Mouse (Mus musculus) skeletal muscle tissue, adult 2 months (tissue): ENCODE results near the gene Elmod3.
A peak's percentile ranks its signal among the peaks of the same experiment; 100 is the strongest.

Experiments used
- DNase-seq: peaks from one replicate; pipeline ENCODE4 v3.0.0-alpha.2; 2012; ENCODE audit warnings: low read depth, low spot score

Gene Elmod3

DNA sequence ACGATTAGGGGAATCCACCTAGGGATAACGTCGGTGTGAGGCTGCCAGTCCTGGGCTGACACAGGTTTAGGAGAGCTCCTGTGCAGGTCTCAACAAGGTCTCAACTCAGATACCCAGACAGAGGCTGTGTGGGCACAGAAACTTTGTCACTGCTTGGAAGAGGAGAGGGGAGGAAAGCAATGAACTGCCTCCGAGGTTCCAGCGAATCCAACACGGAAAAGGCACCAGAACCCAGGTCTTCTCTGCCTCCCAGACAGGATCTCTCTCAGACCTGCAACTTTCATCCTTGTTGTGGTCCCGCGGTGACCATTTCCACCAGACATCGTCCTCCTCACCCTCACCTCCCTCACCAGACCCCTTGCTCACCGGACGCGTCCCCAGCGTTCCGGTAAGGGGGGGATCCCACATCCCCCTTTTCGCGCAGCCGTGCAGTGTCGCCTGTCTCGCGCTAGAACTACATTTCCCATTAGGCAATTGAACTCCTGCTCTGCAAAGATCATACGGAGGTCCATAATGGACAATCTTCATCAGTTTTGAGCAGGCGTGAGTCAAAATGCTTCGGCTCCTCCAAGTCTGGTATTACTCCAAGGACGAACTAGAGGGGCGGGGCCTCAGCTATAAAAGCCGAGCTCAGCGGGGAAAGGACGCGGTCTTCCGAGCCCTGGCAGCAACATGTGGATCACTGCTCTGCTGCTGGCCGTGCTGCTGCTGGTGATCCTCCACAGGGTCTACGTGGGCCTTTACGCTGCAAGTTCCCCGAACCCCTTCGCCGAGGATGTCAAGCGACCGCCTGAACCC lies at the start of gene Elmod3, which contains the start of gene Retsat:
Gene Elmod3, minus strand, starts transcription at position 458 of the 798 bp plus-strand sequence.
Gene Retsat, plus strand, starts transcription at position 520 of the 798 bp plus-strand sequence.
- peak; percentile 98 for DNase-seq

DNA sequence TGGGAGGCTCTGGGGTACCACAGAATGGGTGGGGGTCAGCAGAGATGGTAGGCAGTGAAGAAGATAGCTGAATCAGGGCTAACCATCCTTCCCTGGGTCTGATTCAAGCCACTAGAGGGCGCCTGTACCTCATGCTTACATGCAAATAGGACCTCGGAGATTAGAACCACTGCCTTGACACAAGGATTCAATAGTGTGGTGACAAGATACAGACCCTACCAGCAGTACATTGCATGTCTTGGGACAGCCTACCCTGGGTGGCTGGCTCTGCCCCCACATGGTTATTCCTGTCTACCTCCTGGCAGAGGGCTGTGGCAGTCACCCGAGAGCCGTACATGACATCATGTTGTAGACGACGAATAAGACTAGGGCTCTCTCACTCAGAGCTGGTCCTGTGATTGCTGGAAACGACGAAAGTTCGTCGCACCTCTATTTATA lies 49.2 kb upstream of the Elmod3 start:
- DNase-seq: peak; percentile 77

DNA sequence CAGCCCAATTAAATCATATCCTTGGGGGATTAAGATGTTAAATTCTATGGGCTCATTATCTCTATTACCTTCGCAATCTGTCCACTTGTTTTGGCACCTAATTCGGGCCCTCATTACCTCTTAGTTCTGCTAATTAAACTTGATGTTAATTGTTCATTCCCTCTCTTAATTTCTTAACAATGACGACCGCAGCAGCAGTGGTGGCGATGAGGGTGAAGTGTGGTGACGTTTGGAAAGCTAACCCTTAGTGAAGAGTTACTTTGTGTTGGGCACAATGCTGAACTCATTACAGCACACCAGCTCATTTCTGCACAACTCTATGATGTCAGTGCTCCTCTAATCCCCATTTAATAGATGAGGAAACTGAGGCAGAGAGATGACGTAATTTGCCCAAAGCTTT lies 47.2 kb upstream of the Elmod3 start:
- DNase-seq: no peak

DNA sequence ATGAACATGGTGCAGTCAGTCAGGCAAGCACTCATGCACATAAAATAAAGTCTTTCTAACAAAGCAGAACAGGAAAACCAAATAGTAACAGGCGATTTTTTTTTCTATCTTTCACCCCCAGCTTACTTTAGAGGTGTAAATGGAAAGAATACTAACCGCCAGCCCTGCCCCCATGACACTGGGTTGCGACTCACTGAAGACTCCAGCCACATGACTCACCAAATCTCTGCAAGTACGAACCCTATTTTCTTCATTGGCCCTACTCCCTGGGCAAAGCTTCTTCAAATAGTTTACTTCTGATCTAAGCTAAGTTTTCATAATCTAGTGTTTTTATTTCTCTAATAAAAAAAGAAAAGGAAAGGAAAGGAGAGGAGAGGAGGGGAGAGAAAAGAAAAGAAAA lies 46.4 kb upstream of the Elmod3 start:
- DNase-seq: peak; percentile 53

DNA sequence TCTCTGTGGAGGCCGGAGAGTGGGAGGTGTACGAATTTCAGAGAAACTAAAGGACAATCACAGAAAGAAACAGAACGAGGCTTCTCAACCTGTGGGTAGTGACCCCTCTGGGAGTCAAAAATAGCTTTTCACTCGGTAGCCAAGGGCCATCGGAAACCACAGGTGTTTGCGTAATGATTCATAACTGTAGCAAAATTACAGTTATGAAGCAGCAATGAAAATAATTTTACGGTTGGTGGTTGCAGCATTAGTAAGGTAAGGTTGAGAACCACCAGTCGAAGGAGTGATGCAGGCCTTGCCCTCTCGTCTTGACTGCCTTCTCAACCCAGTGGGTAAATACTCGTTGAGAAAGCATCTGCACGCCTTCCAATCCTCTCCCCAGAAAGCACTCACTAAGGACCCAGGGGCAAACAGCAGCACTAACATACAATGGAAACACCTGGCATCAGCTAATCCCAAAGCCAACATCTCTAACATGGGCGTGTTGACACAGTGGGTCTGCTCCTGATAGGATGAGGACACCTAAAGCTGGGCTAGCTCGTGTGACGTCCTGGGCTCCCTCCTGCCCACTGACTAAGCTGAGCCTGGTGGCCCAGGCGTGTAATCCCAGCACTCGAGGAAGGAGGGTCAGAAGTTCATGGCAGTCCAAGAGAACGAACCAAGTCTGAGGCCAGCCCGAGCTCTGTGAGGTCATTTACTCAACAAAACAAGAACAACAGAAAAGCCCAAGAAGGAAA lies 43.2 kb upstream of the Elmod3 start:
- no peak for DNase-seq

DNA sequence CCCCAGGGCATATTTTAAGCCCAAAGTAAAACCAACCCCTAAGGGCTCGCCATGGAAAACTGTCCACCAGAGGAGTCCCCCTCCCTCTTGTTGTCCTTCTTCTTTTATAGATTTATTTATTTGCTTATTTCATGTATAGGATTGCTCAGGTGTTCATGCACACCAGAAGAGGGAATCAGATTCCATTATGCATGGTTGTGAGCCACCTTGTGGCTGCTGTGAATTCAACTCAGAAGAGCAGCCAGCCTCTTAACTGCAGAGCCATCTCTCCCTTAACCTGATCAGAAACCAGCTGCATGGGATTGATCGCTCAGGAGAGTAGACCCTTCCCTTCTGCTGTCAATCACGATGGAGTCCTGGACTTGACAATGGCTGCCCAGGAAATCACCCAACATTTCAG lies 38.7 kb upstream of the Elmod3 start:
- DNase-seq: no peak

DNA sequence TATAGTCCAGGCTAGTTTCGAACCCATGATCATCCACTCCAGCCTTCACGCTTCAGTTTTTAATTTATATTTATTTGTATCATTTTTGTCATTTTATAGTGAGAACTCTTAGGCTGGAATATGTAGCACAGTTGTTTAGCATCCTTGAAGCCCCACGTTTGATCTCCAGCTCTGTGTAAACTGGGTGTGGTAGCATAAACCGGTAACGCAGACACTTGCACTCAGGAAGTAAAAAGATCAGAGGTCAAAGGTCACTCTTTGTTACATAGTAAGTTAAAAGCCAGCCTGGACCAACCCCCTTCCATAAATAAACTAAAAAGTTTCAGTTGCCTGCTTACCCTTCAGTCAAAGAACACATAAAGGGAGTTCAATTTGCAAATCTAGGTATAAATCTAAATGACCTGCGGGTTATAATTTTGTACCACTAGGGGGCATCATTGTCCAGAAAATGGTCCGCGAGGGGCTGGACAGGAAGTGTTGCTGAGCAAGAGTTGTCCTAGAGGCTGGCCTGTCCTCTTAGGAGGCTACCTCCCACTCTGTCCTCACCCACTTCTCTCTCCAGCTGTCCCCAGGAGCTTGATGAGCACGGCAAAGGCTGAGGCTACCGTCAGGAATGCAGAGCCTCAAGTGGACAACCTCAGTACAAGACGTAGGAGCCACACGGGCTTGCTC lies 37.7 kb upstream of the Elmod3 start:
- DNase-seq: peak; percentile 75

DNA sequence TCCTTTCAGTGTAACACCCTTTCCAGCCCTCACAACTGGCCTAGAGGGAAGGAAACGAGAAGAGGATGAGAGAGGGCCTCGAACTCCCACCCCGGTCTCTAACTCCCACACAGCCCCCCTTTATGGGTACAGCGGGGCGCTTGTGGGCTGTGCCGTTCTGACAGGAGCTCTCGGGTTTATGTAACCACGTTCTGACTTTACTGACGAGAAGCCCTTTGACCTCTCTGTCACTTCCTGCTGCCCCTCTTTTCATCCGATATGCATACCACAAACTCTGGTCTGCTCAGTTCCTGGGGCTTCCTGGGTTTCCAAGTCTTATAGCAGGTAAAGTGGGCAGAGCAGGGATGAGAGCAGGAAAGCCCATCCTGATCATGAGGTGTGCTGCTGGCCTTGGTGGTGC lies 36.1 kb upstream of the Elmod3 start:
- DNase-seq: no peak

DNA sequence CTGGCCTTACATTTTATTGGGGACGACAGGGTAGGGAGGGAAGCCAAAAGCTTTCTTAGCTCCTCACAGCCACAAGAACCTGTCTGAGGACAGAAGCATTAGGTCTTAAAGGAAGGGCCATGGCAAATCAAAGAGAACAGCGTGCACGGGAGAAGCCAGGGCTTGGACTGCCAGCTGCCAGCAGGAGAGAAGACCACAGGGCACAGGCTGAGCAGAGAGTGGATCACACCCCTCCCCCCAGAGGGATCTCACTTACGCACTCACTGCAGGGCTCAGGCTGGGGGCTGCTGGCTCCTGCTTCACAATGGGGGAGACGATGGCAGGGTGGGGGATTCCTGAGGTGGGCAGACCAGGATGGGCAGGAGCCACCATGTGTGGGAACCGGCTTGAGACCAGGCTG lies 33.5 kb upstream of the Elmod3 start:
- no peak for DNase-seq

DNA sequence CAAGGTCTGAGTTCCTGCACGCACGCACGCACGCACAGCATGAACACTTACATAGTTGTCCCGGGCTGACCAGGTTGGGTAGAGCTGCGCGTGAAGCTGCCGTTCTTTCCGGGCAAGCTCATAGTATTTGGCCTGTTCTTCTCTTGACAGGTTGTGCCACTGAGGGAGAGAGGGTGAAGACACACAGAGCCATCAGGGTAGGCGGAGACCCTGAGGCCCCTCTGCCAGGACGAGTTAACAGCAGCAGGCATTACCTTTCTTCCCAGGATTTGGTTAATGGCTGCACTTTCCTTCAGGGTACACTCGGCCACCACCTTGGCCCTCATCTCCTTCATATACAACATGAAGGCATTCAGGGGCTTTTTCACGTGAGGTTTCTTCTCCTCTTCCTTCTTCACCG lies 32.7 kb upstream of the Elmod3 start:
- DNase-seq: no peak

DNA sequence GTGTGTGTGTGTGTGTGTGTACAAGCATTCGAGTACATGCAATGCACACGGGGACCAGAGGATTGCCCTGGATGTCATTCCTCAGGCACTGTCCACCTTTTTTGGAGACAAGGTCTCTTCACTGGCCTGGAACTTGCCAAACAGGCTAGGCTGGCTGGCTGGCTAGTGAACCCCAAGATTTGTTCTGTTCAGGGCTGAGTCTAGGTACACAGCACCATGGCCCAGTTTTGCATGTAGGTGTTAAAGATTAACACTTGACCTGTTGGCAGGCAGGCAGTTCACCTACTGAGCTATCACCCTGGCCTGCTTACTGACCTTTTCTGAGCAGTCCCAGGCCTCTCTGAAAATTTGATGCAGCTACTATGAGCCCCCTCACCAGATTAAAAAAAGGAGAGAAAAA lies 32.2 kb upstream of the Elmod3 start:
- DNase-seq: no peak

DNA sequence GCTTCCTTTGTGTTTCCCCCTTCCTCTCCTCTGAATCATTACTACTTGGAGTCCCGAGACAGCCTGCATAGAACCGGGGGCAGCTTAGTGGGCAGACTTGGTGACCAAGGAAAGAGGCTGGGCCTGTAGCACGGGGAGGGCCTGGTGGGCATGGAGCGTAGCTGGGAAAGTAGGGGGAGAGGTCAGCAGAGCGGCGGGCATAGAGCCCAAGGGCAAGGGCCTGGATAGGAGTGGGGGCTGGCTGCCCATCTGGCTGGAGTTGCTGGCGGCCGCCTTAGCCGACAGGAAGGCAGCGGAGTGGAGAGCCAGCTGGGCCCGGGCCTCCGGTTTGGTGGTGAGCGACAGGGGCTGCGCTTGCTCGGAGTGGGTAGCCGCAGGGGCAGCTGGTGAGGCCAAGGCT lies 29.1 kb upstream of the Elmod3 start:
- no peak for DNase-seq

DNA sequence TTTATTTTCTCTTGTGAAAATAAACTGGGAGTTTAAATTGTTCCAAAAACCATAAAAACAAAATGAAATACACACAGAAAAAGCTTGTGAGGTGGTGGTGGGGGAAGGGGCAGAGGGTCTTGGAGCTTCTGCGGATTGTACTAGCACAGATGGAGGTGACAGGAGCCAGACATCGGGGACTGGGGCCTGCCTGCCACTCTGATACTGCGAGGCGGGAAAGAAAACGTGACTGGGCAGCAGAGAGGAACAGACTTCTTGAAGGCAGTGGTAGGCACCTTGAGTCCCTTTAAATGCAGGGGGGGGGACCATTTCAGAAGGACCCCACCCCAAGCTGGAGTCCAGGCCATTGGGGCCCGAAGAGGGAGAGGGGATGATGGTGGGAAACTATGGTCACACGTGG lies 28.2 kb upstream of the Elmod3 start:
- no peak for DNase-seq

DNA sequence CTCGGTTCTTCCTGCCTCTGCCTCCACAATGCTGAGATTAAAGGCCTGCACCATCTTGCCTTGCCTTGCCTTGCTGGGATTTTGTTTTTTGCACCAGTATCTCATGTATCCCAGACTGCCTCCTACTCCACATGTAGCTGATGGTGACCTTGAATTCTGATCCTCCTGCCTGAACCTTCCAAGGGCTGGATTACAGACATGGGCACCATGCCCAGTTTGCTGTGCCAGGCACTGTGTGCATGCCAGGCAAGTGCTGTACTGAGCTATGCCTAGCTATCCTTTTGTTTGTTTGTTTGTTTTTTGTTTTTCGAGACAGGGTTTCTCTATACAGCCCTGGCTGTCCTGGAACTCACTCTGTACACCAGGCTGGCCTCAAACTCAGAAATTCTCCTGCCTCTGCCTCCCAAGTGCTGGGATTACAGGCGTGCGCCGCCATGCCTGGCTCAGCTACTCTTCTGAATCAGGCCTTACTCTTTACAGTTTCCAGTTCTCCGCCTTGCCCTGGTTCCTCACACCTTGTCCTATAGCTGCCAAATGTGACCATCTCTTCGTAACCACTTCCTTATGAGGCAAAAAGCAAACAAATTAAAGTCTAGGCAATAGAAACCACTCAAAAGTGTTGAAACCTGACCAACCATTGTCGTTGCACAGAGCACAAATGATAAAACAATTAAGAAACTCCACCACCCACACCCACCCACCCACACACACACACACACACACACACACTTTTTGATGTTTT lies 25.6 kb upstream of the Elmod3 start:
- DNase-seq: peak; percentile 75

DNA sequence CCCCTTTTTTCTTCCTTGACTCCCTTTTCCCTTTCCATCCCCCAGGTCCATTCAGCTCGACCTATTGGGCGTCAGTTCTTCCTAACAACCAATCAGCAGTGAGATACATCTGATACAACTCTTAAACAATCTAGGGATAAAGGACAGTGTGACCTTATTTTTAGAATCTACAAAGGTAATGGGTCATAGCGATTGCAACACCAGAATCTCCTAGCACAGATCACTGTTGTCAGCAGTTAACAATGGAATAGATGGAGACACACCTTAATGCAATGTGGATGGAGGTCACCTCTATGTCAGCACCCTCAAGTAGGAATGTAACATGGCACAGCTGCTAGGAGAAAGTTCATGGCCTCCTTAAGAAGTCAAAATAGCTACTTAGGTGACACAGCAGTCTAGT lies 24.7 kb upstream of the Elmod3 start:
- DNase-seq: no peak

DNA sequence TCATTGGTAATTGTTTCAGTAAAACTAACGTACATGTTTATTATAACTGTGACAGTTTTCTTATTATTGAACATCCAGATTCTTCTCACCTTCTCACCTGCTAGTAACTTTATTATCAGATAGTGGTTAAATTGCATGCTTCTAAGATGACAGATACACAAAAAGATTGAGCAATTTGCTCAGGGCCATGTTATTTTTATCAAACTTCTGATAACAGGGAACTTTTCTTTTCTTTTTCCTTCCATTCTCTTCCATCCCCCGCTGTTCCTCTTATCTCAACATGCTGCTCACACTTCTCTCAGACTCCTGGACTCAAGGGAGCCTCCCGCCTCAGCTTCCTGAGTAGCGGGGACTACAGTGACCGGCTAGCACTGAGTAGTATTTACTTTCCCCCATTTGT lies 22.7 kb upstream of the Elmod3 start:
- DNase-seq: no peak

DNA sequence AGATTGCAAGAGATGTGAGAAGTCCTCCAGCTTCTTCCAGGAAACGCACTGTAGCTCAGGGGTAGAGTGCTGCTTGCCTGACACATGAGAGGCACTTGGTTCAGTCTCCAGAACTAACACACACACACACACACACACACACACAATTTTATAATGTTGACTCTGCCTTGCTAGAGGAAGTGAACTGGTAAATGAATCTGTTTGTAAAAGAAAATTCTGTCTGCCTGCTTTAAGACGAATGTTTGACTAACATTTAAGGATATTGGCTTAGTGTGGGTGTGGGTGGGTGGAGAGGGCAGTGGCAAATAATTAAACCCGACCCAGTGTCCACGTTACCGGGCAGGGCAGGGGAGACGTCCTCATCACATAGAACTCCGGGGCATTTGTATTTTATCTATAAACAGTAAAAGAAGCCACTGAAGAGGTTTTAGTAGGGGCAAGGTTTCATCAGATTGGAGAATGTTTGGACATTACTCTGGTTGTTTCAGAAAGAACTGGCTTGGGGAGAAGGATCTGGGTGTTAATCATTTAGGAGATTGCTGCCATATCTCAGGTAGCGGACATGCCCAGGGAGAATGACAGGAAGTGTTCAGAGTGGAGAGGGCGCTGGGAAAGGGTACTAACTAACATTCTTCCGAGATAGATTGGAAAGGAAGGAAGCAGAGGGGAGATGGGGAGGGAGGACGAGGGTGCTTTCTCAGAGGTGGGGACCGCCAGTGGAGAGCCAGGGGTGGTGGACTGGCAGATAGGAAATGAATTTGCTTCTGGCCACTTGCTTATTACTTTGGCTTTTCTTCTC lies 21.7 kb upstream of the Elmod3 start:
- DNase-seq: no peak

DNA sequence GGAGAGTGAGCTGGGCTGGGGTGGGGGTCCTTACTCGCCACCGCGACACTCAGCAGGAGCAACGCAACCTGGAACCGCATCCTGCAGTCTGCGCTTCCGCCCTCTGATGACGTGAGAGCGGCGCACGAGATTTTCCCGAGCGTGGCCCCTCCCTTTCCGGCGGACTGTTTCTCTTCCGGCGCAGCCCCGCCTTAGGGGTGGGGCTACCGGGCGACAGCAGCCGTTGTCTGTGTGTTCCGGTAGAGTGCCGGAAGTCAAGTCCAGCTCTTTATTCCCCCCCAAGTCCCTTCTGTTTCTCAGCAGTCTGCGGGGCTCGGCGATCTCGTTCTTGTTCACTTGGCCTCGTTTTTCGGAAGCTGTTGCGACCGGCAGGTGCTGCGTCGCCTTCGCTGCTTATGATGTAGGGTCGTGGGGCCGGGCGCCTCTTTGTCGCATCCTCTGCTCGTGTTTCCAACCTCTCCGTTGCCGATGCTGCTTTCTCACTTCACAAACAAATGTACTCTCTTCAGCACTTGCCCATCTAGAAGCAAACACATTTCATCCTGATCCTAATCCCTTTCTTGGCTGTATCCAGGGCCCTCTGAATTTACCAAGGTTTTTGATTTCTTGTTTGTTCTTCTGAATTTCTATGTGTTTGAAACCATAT lies 18.6 kb upstream of the Elmod3 start, which contains the start of gene Tgoln1:
Gene Tgoln1, minus strand, starts transcription at position 358 of the 646 bp plus-strand sequence.
- DNase-seq: peak; percentile 88

DNA sequence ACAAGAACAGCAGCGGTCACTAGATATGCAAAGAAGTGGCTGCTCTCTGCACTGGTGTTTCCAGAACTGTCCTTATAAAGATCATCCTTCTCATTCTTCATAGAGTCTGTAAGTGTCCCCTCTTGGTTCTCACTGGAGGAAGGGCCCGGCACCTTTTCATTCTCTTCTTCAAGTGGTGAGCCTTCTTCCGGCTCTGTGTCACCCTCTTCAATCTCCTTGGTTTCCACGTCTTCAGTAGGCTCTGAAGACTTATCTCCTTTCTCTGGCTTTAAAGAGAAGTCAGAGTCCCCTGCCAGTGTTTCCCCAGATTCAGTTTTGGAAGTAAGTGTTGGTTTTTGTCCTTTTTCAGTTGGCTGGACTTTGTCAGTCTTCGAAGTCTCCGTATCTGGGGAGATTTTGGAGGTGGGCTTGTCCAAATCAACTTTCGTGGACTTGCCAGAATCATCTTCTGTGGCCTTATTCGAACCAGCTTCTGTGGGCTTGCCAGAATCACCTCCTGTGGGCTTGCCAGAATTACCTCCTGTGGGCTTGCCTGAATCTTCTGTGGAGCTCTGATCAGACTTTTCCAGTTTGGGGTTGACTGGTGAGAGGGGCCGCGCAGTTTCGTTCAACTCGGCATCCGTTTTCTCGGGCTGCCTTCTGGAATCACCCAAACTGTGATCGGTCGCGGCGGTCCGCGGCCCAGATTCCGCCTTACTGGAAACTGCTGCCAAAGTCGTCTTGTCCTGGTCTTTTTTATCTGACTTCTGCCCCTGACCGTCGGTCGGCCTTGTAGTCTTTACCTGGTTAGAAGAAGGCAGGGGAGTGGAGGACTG lies 17.6 kb upstream of the Elmod3 start:
- DNase-seq: no peak
